Mouse (Mus musculus): ENCODE data around the gene Aff3. TPM values are rescaled to one million over a fixed set of nuclear protein-coding genes. Genes with fewer than 3 reads are reported as not detected.

Gene Aff3
- polyA plus RNA-seq, 1 experiment from 2014 or later = 15.4 TPM

DNA sequence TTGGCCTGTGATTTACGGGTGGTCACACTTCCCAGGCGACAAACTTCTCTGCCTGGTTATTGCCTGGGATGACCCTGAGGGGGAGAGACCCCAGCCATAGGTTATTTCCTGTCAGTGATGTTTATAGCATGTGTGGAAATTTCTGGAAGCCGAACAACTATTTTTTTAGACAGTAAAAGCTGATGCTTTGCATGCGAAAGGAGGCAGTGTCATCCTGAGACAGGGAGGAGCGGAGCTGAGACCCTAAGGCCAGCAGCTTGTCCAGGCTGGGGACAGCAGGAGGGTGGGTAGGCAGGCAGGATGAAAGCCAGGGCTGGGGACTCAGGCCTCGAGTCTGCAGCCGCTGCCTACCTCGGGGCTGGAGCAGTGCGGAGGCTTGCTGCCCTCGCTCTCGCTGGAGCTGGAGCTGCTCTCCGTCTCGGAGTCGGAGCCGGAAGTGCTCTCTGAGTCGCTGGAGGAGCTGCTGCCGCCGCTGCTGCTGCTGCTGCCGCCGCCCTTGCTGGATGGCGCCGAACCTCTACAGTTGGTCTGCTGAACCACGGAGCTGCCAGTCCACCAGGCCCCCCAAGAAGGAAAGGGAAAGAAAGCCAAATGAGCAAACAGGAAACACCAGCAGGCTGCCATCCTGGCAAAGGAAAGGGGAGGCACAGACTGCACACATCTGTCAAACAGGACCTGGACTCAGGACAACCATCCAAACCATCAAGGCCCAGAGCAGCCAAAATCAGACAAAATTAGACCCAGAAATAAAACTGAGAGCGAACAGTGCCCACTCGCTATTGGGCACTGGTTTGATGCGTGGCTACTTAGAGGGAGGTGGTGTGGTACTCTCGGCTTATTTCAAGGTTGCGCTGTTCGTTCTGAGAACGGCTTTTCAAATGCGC lies 446.6 kb downstream of the Aff3 start:
- no peaks in the 10 kb centered on the region for H3K27me3 ChIP-seq
- no peak overlapping the region for H3K9ac ChIP-seq
- H3K4me2 ChIP-seq (replicated peaks) = no peak overlapping the region
- H3K27ac ChIP-seq (replicated peaks) = no peak overlapping the region; the same call in 1 of the 2 replicates
- H3K4me1 ChIP-seq = peaks cover 6% of the 10 kb centered on the region; the same call in 1 of the 2 replicates
- H3K4me3 ChIP-seq (replicated peaks) = no peak overlapping the region
- no peaks in the 10 kb centered on the region for H3K36me3 ChIP-seq
- ATAC-seq (ENCODE audit: insufficient number of reproducible peaks, low FRiP score, low TSS enrichment, low read depth) = no peak
- 66% methylated on average over 31 of the region's 31 CpGs for WGBS
- H3K9me3 ChIP-seq (replicated peaks) = no peaks in the 10 kb centered on the region

DNA sequence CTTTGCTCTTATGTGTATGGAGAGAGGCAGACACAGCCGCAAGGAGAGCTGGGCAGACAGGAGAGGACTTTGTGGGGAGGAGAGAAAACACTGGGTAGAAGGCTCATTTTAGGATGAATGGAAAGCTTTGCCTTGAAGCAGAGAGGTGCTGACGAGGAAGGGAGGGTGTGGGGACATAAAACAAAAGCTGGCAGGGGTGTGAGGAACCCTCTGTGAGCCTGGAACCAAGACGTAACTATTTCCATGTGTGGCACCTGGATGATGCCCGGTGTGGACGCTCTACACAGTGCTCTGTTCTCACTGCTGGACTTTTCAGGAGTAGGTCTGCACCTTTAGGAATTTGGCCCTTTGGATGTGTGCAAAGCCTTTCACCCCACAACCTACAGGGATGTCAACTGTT lies 447.7 kb downstream of the Aff3 start:
- WGBS = 59% methylated on average over 5 of the region's 5 CpGs
- H3K4me2 ChIP-seq (replicated peaks) = no peak overlapping the region
- H3K27ac ChIP-seq (replicated peaks) = no peak overlapping the region
- peaks cover 4% of the 10 kb centered on the region; the same call in 1 of the 2 replicates for H3K4me1 ChIP-seq
- ATAC-seq (ENCODE audit: insufficient number of reproducible peaks, low FRiP score, low TSS enrichment, low read depth) = no peak
- H3K4me3 ChIP-seq (replicated peaks) = no peak overlapping the region
- no peak overlapping the region for H3K9ac ChIP-seq
- no peaks in the 10 kb centered on the region for H3K9me3 ChIP-seq (replicated peaks)
- no peaks in the 10 kb centered on the region for H3K36me3 ChIP-seq
- no peaks in the 10 kb centered on the region for H3K27me3 ChIP-seq

DNA sequence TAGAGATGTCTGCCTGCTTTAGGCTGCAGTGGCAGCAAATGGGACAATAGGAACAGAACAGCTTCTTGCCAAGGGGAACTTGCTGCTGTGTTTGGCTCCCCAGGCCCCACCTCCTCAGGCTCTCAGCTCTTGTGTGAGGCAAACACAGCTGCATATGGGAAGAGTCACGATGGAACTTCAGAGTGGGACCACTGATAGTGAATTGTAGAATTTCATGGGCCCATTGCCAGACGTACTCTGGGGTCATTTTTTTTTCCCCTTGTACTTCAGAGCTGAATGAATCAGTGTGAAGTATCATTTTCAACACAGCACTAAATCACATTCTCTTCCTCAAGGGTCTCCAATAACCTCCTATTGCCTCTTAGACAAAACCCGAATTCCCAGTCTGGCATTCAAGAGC lies 451.4 kb downstream of the Aff3 start:
- Histone ChIP-seq H3K9ac (no peak overlapping the region), H3K4me3 (replicated peaks) (no peak overlapping the region), H3K9me3 (replicated peaks) (no peaks in the 10 kb centered on the region), H3K4me2 (replicated peaks) (no peak overlapping the region), H3K4me1 (no peaks in the 10 kb centered on the region), H3K27me3 (no peaks in the 10 kb centered on the region), H3K36me3 (peaks cover 12% of the 10 kb centered on the region), H3K27ac (replicated peaks) (no peak overlapping the region)
- WGBS = 54% methylated on average over 3 of the region's 3 CpGs
- no peak for ATAC-seq (ENCODE audit: insufficient number of reproducible peaks, low FRiP score, low TSS enrichment, low read depth)

DNA sequence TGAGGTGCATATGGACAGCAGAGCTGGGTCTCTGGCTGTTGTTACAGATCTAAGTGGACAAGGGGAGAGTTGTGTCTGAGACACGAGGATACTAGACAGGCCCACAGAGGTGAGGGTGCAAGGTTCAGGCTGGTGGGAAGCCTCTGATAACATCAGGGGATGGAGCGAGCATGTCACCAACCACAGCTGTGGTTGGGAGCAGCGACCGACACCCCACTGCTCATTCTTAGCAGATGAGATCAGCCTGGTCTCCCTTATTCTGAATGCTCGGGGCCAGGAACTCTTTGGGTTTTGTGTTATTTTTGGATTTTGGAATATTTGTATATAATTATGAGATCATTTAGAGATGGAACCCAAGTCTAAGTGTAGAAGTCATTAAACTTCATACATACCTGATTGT lies 452.4 kb downstream of the Aff3 start:
- ATAC-seq (ENCODE audit: insufficient number of reproducible peaks, low FRiP score, low TSS enrichment, low read depth) = no peak
- 55% methylated on average over 5 of the region's 5 CpGs for WGBS
- H3K36me3 ChIP-seq = peaks cover 12% of the 10 kb centered on the region

DNA sequence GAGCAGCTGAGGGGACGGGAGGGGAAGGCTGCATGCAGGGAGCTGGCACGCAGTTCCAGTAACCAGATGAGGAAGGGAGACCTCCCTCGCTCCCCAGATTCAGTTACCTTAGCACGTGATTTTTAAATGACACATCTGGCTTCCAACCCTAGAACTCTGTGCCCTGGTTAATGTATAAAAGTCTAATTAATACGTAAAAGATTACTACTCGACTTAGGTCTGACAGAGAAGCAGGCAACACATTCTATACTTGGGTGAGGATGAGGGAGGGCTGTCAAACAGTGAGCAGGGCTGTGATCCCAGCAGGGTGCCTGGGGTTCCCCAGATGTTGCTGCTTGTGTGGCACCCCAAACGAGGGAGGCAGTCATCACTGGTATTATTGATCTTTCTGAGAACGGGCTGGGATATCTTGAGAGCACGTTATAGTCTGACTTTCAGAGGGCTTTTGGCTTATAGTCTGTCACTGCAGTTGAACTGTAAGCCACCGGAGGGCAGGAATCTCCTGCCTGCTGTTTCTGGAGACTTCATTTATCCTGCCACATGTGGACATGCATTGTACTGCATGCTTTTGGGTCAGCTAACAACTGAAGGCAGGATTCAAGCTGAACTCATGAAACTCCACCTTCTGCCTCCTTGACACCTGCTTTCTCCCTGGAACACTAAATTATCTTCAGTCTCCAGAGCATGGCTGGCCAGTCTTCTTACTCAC lies 462.1 kb downstream of the Aff3 start:
- peaks cover 8% of the 10 kb centered on the region; the same call in 1 of the 2 replicates for H3K4me1 ChIP-seq
- no peak overlapping the region for H3K4me3 ChIP-seq (replicated peaks)
- no peaks in the 10 kb centered on the region for H3K36me3 ChIP-seq
- H3K27me3 ChIP-seq = no peaks in the 10 kb centered on the region
- no peak overlapping the region for H3K9ac ChIP-seq
- ATAC-seq (ENCODE audit: insufficient number of reproducible peaks, low FRiP score, low TSS enrichment, low read depth) = no peak
- H3K4me2 ChIP-seq (replicated peaks) = no peak overlapping the region
- no peaks in the 10 kb centered on the region for H3K9me3 ChIP-seq (replicated peaks)
- WGBS = 77% methylated on average over 10 of the region's 10 CpGs
- H3K27ac ChIP-seq (replicated peaks) = no peak overlapping the region

More for the DNA sequence above, 452.4 kb downstream of the Aff3 start:
- Histone ChIP-seq H3K4me1 (no peaks in the 10 kb centered on the region), H3K4me3 (replicated peaks) (no peak overlapping the region), H3K9ac (no peak overlapping the region), H3K9me3 (replicated peaks) (no peaks in the 10 kb centered on the region), H3K4me2 (replicated peaks) (no peak overlapping the region), H3K27ac (replicated peaks) (no peak overlapping the region), H3K27me3 (no peaks in the 10 kb centered on the region)

DNA sequence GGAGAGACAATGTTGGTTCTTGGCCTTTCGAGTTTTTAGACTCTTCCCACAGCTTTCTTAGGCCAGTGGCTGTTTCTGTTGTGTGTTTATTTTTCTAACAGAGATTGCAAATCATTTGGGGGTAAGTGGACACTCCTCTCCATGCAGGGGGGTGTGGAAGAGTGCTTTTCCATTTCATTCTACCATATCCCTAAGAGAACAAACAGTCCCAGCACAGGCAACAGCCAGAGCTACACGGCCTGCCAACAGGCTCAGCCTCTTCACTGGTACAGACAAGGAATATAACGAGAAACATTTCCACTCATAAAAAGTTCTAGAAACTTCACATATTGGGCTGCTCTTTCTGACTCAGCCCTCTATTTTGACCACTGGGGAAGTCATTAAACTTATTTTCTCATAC lies 463.0 kb downstream of the Aff3 start:
- Histone ChIP-seq H3K4me3 (replicated peaks) (no peak overlapping the region), H3K4me2 (replicated peaks) (no peak overlapping the region), H3K9me3 (replicated peaks) (no peaks in the 10 kb centered on the region), H3K27ac (replicated peaks) (no peak overlapping the region), H3K9ac (no peak overlapping the region), H3K27me3 (no peaks in the 10 kb centered on the region), H3K4me1 (peaks cover 8% of the 10 kb centered on the region; the same call in 1 of the 2 replicates), H3K36me3 (no peaks in the 10 kb centered on the region; the same call in 1 of the 2 replicates)
- no peak for ATAC-seq (ENCODE audit: insufficient number of reproducible peaks, low FRiP score, low TSS enrichment, low read depth)
- WGBS = 84% methylated on average over 3 of the region's 3 CpGs

DNA sequence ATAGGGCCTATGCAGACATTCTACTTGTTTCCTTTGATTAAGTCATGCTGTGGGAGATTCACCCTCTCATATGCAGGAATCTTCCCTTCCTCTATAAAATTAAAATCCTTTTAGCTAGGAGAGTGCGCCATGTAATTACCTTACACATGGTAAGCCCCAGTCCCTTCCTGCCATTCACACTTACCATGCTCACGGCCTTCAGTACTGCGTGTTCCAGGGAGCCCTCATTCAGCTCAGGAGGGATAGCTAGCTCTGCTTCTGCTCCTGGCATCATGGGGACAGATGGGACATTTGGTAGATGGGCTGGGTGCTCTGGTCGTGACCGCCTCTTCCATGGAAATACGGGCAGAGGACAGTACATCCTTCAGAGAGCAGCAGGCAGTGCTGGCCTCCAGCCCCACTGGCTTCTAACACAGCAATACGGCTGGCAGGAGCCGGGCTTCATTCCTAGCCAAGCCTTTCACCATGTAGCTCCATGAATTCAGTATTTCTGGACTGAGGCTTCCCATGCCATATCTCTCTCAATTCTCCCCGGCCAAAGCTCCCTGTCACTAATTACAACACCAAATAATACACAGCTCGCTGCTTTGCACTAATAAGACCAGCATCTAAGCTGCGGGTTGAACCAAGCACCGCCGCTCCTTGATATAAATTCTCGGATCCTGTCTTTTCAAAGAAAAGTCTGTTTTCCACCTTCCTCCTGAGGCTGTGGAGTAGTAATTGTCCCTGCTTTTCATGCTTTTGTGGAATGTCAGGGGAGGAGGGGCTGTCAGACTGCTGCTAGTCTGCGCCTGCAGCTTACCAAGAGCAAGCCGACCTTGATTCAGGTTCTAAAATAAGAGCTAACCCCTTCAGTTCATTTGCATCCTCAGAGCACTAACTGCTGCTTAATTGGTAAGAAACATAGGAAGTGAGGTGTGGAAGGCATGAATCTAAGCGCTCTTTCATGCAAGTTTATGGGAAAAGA lies 464.8 kb downstream of the Aff3 start:
- H3K9me3 ChIP-seq (replicated peaks) = no peaks in the 10 kb centered on the region
- 66% methylated on average over 17 of the region's 17 CpGs for WGBS
- no peak for ATAC-seq (ENCODE audit: insufficient number of reproducible peaks, low FRiP score, low TSS enrichment, low read depth)
- peaks cover 4% of the 10 kb centered on the region; the same call in 1 of the 2 replicates for H3K36me3 ChIP-seq
- no peaks in the 10 kb centered on the region for H3K27me3 ChIP-seq
- H3K4me3 ChIP-seq (replicated peaks) = no peak overlapping the region
- H3K4me2 ChIP-seq (replicated peaks) = no peak overlapping the region
- H3K9ac ChIP-seq = no peak overlapping the region
- H3K27ac ChIP-seq (replicated peaks) = no peak overlapping the region
- peaks cover 8% of the 10 kb centered on the region; the same call in 1 of the 2 replicates for H3K4me1 ChIP-seq

DNA sequence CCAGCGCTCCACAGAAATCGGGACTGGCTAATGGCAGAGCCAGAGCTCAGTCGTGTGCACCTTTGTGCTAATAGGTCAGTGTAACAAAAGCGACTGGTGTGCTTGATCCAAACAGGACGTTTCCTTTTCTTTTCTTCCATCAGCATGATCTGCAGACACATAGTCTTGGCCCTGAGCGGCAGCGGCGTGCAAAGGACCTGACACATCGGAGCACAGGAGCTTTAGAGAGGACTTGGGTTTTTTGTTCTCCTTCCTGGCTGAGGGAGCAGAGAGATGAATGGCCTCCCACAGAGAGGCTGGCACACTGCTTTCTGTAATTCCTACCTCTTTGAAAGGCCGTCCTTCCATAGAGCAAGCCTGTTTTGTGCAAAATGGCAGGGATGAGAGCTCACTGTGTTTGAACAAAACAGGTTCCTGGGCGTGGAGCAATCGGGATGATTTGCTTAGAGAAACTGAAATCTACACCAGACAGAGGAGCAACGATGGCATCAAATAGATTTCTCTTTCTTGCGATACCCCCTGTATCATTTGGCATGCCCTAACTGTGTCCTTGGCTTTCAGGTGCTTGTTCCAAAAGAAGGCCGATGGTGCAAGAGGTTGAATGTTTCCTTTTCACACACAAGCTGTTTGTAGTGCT lies 466.2 kb downstream of the Aff3 start:
- Histone ChIP-seq H3K9ac (no peak overlapping the region), H3K4me1 (peaks cover 8% of the 10 kb centered on the region; the same call in 1 of the 2 replicates), H3K36me3 (peaks cover 4% of the 10 kb centered on the region; the same call in 1 of the 2 replicates), H3K4me3 (replicated peaks) (no peak overlapping the region), H3K27me3 (no peaks in the 10 kb centered on the region), H3K27ac (replicated peaks) (no peak overlapping the region), H3K9me3 (replicated peaks) (no peaks in the 10 kb centered on the region), H3K4me2 (replicated peaks) (no peak overlapping the region)
- WGBS = 81% methylated on average over 15 of the region's 15 CpGs
- ATAC-seq (ENCODE audit: insufficient number of reproducible peaks, low FRiP score, low TSS enrichment, low read depth) = no peak

DNA sequence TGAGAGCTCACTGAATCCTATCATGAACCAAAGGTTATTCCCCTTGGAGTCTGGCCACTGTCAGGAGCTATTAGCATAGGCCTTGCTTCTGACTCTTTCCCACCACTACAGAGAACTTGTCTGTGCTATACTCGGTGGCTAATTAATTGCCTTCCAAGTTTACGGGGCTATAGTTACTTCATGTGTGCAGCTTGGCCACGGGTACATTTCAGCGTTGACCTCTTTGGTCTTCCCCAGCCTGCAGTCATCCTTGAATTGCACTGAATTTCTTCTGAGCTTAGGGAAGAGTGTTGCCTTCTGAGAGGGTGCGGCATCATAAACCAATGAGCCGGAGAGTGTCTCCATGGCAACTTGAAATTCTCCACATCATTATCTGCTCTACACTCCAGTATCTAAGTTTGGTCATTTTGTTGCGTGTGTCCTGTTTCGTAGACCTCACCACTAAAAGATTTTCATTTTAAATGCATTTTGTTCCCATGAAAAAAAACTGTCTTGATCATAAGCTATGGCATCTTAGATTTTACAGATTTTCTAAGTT lies 467.5 kb downstream of the Aff3 start:
- H3K9me3 ChIP-seq (replicated peaks) = no peaks in the 10 kb centered on the region
- ATAC-seq (ENCODE audit: insufficient number of reproducible peaks, low FRiP score, low TSS enrichment, low read depth) = no peak
- peaks cover 4% of the 10 kb centered on the region; the same call in 1 of the 2 replicates for H3K36me3 ChIP-seq
- no peak overlapping the region for H3K4me2 ChIP-seq (replicated peaks)
- H3K9ac ChIP-seq = no peak overlapping the region
- H3K27me3 ChIP-seq = no peaks in the 10 kb centered on the region
- no peak overlapping the region for H3K27ac ChIP-seq (replicated peaks)
- peaks cover 8% of the 10 kb centered on the region; the same call in 1 of the 2 replicates for H3K4me1 ChIP-seq
- H3K4me3 ChIP-seq (replicated peaks) = no peak overlapping the region
- 91% methylated on average over 8 of the region's 8 CpGs for WGBS

DNA sequence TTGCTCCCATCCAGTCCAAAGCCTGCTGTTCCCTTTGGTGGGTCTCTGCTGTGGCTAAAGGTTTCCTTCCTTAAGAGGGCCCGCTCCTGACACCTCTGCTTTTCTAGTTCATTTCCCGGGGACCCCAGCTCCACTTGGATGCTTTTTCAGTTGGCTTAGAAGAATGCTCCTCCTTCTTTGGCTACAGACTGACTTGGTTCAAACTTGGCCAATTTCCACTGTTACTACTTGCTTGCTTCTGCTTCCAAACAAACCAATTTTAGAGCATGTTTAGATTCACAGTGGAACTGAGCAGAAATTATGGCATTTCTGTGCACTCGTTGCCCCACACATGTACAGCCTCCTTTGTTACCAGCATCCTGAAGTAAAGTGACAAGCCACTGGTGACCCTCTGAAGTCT lies 469.0 kb downstream of the Aff3 start:
- Histone ChIP-seq H3K27ac (replicated peaks) (no peak overlapping the region), H3K9me3 (replicated peaks) (no peaks in the 10 kb centered on the region), H3K4me1 (peaks cover 8% of the 10 kb centered on the region; the same call in 1 of the 2 replicates), H3K9ac (no peak overlapping the region), H3K27me3 (no peaks in the 10 kb centered on the region), H3K4me2 (replicated peaks) (no peak overlapping the region), H3K36me3 (peaks cover 4% of the 10 kb centered on the region; the same call in 1 of the 2 replicates), H3K4me3 (replicated peaks) (no peak overlapping the region)
- 75% methylated on average over 3 of the region's 3 CpGs for WGBS
- no peak for ATAC-seq (ENCODE audit: insufficient number of reproducible peaks, low FRiP score, low TSS enrichment, low read depth)
